Mouse (Mus musculus) brain, adult 10 weeks (tissue): Measurements from ENCODE around the gene Sh3pxd2b. TPM values are rescaled to one million over a fixed set of nuclear protein-coding genes. Genes with fewer than 3 reads are reported as not detected.

Source experiments
- polyA plus RNA-seq: library from polyadenylated mRNA; stranded (reverse); fragments of 350-450 nt; fragmentation: Illumina TruSeq; extraction: RNeasy Lipid Tissue Mini Kit (QIAGEN cat#74804); gene quantifications from one replicate; pipeline ENCODE4 v1.2.3, GENCODE M21; 2015; ENCODE audit warnings: low read depth, low replicate concordance

Sh3pxd2b gene
- polyA plus RNA-seq = 7.1 TPM

DNA sequence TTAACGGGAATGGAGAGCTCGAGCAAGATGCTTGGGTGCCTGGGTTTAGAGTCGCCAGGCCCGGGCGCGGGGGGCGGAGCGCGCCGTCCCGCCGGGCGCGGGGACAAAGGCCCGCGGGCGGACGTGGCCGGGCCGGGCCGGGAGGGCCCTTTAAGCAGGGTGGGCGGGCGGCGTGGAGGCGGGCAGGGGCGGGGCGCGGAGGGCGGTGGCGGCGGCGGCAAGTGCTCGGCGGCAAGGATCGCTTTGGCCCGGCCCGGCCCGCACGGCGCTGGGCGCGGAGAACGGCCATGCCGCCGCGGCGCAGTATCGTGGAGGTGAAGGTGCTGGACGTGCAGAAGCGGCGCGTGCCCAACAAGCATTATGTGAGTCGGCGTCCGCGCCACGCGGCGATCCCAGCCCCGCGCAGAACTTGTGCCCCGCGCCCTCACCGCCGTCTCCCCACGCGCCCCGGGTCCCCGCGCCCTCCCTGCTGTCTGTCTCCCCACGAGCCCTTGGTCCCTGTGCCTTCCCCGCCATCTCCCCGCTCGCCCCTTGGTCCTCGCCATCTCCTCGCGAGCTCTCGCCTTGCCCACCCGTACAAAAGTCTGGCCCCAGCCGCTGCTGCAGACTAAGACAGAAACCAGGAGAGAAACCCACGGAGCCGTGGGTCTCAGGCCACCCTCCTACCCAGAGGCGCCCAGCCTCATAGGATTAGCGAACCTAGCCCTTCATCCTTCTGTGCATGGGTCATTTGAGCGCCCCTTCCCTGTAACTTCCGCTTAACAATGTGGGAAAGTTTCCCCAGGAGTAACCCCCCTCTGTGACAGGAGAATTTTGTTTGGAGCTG, at the start of gene Sh3pxd2b:
Gene Sh3pxd2b (plus strand): TSS at position 214 of the 826 bp plus-strand sequence.

DNA sequence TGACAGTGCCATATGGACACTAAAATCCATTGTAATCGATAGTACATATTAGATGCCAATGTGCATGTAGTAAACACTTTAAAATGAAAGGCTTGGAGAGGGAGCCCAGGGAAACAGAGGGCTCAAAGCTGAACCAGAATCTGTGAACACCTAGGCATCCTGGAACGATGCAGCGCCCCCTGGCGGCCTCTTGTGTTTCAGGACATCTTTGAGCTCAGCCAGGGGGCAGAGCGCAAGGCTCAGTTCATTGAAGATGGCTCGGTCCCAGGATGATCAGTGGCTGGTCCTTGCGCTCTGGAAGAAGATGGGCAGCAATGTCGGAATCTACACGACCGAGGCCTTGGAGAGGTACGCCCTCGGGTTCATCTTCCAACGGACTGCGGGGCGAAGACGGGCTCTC, 47.8 kb upstream of the Sh3pxd2b start, which contains the start of gene Hbq1a:
Gene Hbq1a (plus strand): TSS at position 205 of the 400 bp plus-strand sequence.

DNA sequence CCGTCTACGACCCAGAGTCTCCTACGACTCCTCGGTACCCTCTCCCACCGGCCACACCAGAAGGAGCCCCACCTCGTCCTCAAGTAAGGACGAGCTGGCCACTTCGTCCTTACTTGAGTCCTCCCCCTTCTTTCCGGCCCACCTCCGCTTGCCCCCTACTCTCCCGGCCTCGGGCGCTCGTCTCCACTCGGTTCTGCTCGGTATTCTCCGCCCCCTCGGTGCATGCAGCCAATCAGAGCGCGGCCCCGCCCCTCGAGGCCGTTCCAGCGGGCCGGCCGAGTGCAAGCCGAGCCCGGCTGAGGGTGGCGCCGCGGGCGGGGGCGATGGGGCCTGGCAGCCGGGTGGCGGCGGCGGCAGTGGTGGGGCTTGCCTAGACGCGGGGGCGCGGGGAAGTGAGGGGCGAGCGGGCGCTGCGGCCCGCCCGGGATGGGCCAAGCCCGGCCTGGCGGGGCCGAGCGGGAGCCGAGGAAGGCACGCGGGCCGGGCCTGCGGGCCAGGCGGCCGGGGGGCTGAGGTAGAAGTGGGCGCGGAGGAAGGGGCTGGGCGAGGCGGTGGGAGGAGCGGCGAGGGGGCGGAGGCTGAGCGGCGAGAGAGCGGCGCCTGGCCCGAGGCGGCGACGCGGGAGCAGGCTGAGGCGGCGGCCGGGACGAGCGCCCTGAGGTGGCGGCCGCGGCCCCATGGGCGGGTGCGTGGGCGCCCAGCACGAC, 107.3 kb downstream of the Sh3pxd2b start, which contains the start of gene Ubtd2:
Gene Ubtd2 (plus strand): TSS at position 571 of the 707 bp plus-strand sequence.

Other genes with a start within 250 kb of the Sh3pxd2b start
- not detected for gene Il9r, start 147.5 kb upstream of the Sh3pxd2b start, polyA plus RNA-seq
- gene Snrnp25, start 142.4 kb upstream of the Sh3pxd2b start, polyA plus RNA-seq = 47.0 TPM
- 8.0 TPM for gene Rhbdf1, start 125.5 kb upstream of the Sh3pxd2b start, polyA plus RNA-seq
- gene Mpg, start 121.3 kb upstream of the Sh3pxd2b start, polyA plus RNA-seq = 21.7 TPM
- gene Nprl3, start 80.1 kb upstream of the Sh3pxd2b start, polyA plus RNA-seq = 30.2 TPM
- gene Hba-x, start 71.4 kb upstream of the Sh3pxd2b start, polyA plus RNA-seq = not detected
- 449 TPM for gene Hba-a1, start 64.3 kb upstream of the Sh3pxd2b start, polyA plus RNA-seq
- not detected for gene Hbq1b, start 60.9 kb upstream of the Sh3pxd2b start, polyA plus RNA-seq
- gene Hba-a2, start 51.3 kb upstream of the Sh3pxd2b start, polyA plus RNA-seq = 651 TPM
- 1.5 TPM for gene Hbq1a, start 47.8 kb upstream of the Sh3pxd2b start, polyA plus RNA-seq
- gene Ubtd2, start 107.5 kb downstream of the Sh3pxd2b start, polyA plus RNA-seq = 39.6 TPM
- 0.86 TPM for gene Efcab9, start 184.3 kb downstream of the Sh3pxd2b start, polyA plus RNA-seq
- 3.3 TPM for gene Stk10, start 185.5 kb downstream of the Sh3pxd2b start, polyA plus RNA-seq